Mouse (Mus musculus) G1E (cell line): ENCODE measurements around the gene Sf3a1. TPM values are rescaled to one million over a fixed set of nuclear protein-coding genes. Genes with fewer than 3 reads are reported as not detected.

ENCODE experiments used
- ATAC-seq: 2 replicates; pipeline ENCODE4 v1.8.0; 2016; ENCODE audit warnings: mild to moderate bottlenecking; ENCODE audit not compliant: insufficient number of reproducible peaks, poor library complexity, low FRiP score, severe bottlenecking; ENCODE audit errors: extremely low read depth
- DNase-seq: peaks from one replicate; pipeline ENCODE4 v3.0.0; 2012; ENCODE audit warnings: low spot score
- H3K27me3 ChIP-seq: 2 replicates; pipeline ENCODE4 v1.6.1; 2012; ENCODE audit warnings: mild to moderate bottlenecking, low read length, inconsistent platforms; ENCODE audit not compliant: insufficient read depth
- H3K36me3 ChIP-seq: replicated peaks from 2 replicates; pipeline ENCODE3; 2012; ENCODE audit warnings: mild to moderate bottlenecking, inconsistent platforms
- H3K4me1 ChIP-seq: 2 replicates; pipeline ENCODE4 v1.6.1; 2012; ENCODE audit warnings: low read depth, low read length, inconsistent platforms, mixed read lengths; ENCODE audit not compliant: insufficient read depth
- H3K4me3 ChIP-seq: 2 replicates; pipeline ENCODE4 v1.5.1; 2012; ENCODE audit warnings: low read depth, mild to moderate bottlenecking, inconsistent platforms, low read length, moderate library complexity, mixed read lengths
- H3K9me3 ChIP-seq: replicated peaks from 2 replicates; pipeline ENCODE4 v1.6.1; 2012; ENCODE audit warnings: inconsistent platforms
- CTCF ChIP-seq: IDR thresholded peaks from 2 replicates; pipeline ENCODE4 v1.5.1; 2012; ENCODE audit warnings: low read depth, low read length, inconsistent platforms, mixed read lengths
- GATA1 ChIP-seq: IDR thresholded peaks from 2 replicates; pipeline ENCODE4 v1.6.1; 2012; ENCODE audit warnings: borderline replicate concordance, low read length, inconsistent platforms, mixed read lengths
- GATA2 ChIP-seq: IDR thresholded peaks from 2 replicates; pipeline ENCODE4 v1.6.1; 2012; ENCODE audit warnings: low read depth, low read length, inconsistent platforms, borderline replicate concordance
- POLR2AphosphoS5 ChIP-seq: IDR thresholded peaks from 2 replicates; pipeline ENCODE4 v1.6.1; 2012; ENCODE audit warnings: low read depth, low read length, inconsistent platforms; ENCODE audit not compliant: insufficient replicate concordance
- TAL1 ChIP-seq: conservative IDR thresholded peaks from 2 replicates; pipeline ENCODE4 v1.6.1; 2012; ENCODE audit warnings: low read depth, low read length, inconsistent platforms, mixed read lengths
- polyA plus RNA-seq: library from polyadenylated mRNA; stranded (reverse); fragments of >175 nt; gene quantifications from 2 replicates; pipeline ENCODE4 v1.2.3, GENCODE M21; 2012
- total RNA-seq, 2 experiments: library from RNA; stranded (forward) in 1 of 2; stranded (reverse) in 1 of 2; fragments of 200-1000 nt in 1 of 2; fragments of >200 nt in 1 of 2; fragmentation: Nextera tagmentation in 1 of 2; gene quantifications; 2 replicates each; pipeline ENCODE4 v1.2.3; 2014 to 2017

Gene Sf3a1
- total and polyA plus RNA-seq, 3 experiments, result 39.0 to 174 (median 103) TPM

GRCm38 (mm10) chr11:4134986-4135935 lies 24.9 kb upstream of the Sf3a1 start, which contains the start of gene Rnf215:
Rnf215 (plus strand) TSS chr11:4135202.
- Histone ChIP-seq H3K27me3 (peaks cover 11% of the 10 kb centered on the region), H3K36me3 (peaks cover 40% of the 10 kb centered on the region), H3K4me3 (peak within 1 kb of the TSS; percentile 84), H3K4me1 (peaks cover 24% of the 10 kb centered on the region), H3K9me3 (peaks cover 2% of the 10 kb centered on the region; the same call in 1 of the 2 replicates)
- ATAC-seq (peak; percentile 51; the same call in 1 of the 2 replicates), DNase-seq (peak; percentile 85)
- TF ChIP-seq POLR2AphosphoS5, result no peak
- no peak for TF ChIP-seq CTCF
- no peak for TF ChIP-seq TAL1
- TF ChIP-seq GATA1, result no peak
- no peak for TF ChIP-seq GATA2

- DNase-seq, result no peak
- TF ChIP-seq GATA2 (no peak), TAL1 (no peak), CTCF (no peak), POLR2AphosphoS5 (no peak)
- Histone ChIP-seq H3K9me3 (no peaks in the 10 kb centered on the region), H3K27me3 (no peaks in the 10 kb centered on the region; the same call in 1 of the 2 replicates), H3K36me3 (peaks cover 76% of the 10 kb centered on the region), H3K4me1 (peaks cover 21% of the 10 kb centered on the region), H3K4me3 (no peak overlapping the region)
- no peak for ATAC-seq
These were observed 21.2 kb upstream of the Sf3a1 start for GRCm38 (mm10) chr11:4138964-4139363.

GRCm38 (mm10) chr11:4141505-4141904 lies 18.6 kb upstream of the Sf3a1 start:
- Histone ChIP-seq H3K4me3 (no peak overlapping the region), H3K9me3 (no peaks in the 10 kb centered on the region), H3K4me1 (0 out of 2 replicates have a peak, but pooled peaks cover 3% of the 10 kb centered on the region), H3K27me3 (no peaks in the 10 kb centered on the region; the same call in 1 of the 2 replicates), H3K36me3 (peaks cover 79% of the 10 kb centered on the region)
- ATAC-seq (no peak), DNase-seq (no peak)
- no peak for TF ChIP-seq TAL1
- no peak for TF ChIP-seq POLR2AphosphoS5
- no peak for TF ChIP-seq GATA2
- TF ChIP-seq GATA1, result no peak
- no peak for TF ChIP-seq CTCF

- DNase-seq, result no peak
These were observed 17.8 kb upstream of the Sf3a1 start for GRCm38 (mm10) chr11:4142352-4142751.

GRCm38 (mm10) chr11:4143281-4144062 lies 16.7 kb upstream of the Sf3a1 start:
- H3K9me3 ChIP-seq, result no peaks in the 10 kb centered on the region
- ATAC-seq, result no peak
- H3K4me3 ChIP-seq, result no peak overlapping the region
- peaks cover 64% of the 10 kb centered on the region for H3K36me3 ChIP-seq
- H3K27me3 ChIP-seq, result peaks cover 5% of the 10 kb centered on the region; the same call in 1 of the 2 replicates
- DNase-seq, result no peak
- H3K4me1 ChIP-seq, result no peaks in the 10 kb centered on the region
- TF ChIP-seq TAL1, result no peak
- TF ChIP-seq CTCF, result no peak
- no peak for TF ChIP-seq GATA1
- no peak for TF ChIP-seq POLR2AphosphoS5
- no peak for TF ChIP-seq GATA2

More at GRCm38 (mm10) chr11:4142352-4142751, 17.8 kb upstream of the Sf3a1 start:
- TF ChIP-seq POLR2AphosphoS5 (no peak), GATA1 (no peak), TAL1 (no peak), CTCF (no peak), GATA2 (no peak)
- ATAC-seq, result no peak
- no peaks in the 10 kb centered on the region for H3K27me3 ChIP-seq
- no peak overlapping the region for H3K4me3 ChIP-seq
- no peaks in the 10 kb centered on the region for H3K9me3 ChIP-seq
- no peaks in the 10 kb centered on the region for H3K4me1 ChIP-seq
- H3K36me3 ChIP-seq, result peaks cover 70% of the 10 kb centered on the region
